Mouse (Mus musculus): Measurements from ENCODE around the gene Uba52.
A peak's percentile ranks its signal among the peaks of the same experiment; 100 is the strongest.

- peak; percentile 27; the same call in 1 of the 2 replicates for TF ChIP-seq CTCF (IDR thresholded peaks at IDR 0.05; ENCODE audit: low read depth)
- TF ChIP-seq EP300 (IDR thresholded peaks at IDR 0.05; ENCODE audit: low read depth) = no peak
Measured at GRCm38 (mm10) chr8:70530314-70530713, 19.7 kb upstream of the Uba52 start.

Data from liver, postnatal 0 days (tissue).